Mouse (Mus musculus): ENCODE data around the gene Vmn1r143.
"Not testable (repeated sequence)": the region's sequence is repeated elsewhere in the genome, so short reads cannot be mapped to it uniquely, and the experiment has no call there.

Gene Vmn1r143

DNA sequence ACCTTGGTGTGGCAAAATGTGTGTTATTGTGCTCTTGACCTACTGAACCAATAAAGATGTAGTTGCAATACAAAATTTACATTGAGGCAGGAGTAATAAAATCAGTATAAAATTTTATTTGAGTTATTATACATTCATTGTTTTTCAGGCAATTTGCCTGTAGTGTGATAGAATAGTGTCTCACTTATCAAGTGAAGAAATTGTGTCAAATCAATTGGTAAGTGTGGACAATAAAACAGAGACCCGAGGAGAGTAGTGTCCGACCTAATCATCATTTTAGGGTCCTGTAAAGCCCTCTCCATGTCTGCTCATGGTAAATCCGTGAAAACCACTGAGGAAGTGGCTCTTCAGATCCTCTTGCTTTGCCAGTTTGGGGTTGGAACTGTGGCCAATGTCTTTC is at the start of gene Vmn1r143:
Gene Vmn1r143 (plus strand): TSS at position 301 of the 400 bp plus-strand sequence.
- DNase-seq = not testable (repeated sequence)

DNA sequence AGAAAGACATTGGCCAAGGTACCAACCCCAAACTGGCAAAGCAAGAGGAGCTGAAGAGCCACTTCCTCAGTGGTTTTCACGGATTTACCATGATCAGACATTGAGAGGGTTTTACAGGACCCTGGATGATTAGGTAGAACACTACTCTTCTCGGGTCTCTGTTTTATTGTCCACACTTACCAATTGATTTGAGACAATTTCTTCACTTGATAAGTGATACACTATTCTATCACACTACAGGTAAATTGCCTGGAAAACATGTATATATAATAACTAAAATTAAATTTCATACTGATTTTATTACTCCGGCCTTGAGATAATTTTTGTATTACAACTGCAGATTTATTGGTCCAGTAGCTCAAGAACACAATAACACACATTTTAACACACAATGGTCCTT is 25.2 kb upstream of the Vmn1r143 start, which contains the start of gene Vmn1r142:
Gene Vmn1r142 (minus strand): TSS at position 101 of the 400 bp plus-strand sequence.
- not testable (repeated sequence) for DNase-seq

DNA sequence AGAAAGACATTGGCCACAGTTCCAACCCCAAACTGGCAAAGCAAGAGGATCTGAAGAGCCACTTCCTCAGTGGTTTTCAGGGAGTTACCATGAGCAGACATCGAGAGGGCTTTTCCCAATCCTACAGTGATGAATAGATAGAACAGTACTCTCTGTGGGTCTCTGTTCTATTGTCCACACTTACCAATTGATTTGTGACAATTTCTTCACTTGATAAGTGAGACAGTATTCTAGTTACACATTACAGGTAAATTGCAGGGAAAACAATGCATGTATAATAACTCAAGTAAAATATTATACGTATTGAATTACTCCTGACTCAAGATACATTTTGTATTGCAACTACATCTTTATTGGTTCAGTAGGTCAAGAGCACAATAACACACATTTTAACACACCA is 12.0 kb downstream of the Vmn1r143 start, which contains the start of gene Gm8653:
Gene Gm8653 (minus strand): TSS at position 101 of the 400 bp plus-strand sequence.
- not testable (repeated sequence) for DNase-seq

DNA sequence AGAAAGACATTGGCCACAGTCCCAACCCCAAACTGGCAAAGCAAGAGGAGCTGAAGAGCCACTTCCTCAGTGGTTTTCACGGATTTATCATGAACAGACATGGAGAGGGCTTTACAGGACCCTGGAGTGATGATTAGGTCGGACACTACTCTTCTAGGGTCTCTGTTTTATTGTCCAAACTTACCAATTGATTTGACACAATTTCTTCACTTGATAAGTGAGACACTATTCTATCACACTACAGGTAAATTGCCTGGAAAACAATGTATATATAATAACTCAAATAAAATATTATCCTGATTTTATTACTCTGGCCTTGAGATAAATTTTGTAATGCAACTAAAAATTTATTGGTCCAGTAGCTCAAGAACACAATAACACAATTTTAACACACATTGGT is 40.2 kb downstream of the Vmn1r143 start, which contains the start of gene Gm8453:
Gene Gm8453 (minus strand): TSS at position 101 of the 400 bp plus-strand sequence.
- DNase-seq = not testable (repeated sequence)
